Mouse (Mus musculus) embryonic facial prominence, embryonic 15.5 days (tissue): ENCODE results near the gene Kri1. TPM values are rescaled to one million over a fixed set of nuclear protein-coding genes. Genes with fewer than 3 reads are reported as not detected.

Experiments
- ATAC-seq: fragments of 200-750 bp; cut with Nextera tagmentation; 2 replicates; pipeline ENCODE4 v1.8.0; 2017; ENCODE audit warnings: low read depth, moderate TSS enrichment; ENCODE audit not compliant: insufficient number of reproducible peaks, low FRiP score, low TSS enrichment
- H3K27ac ChIP-seq: fragments of 300-500 bp; sonication (generic); replicated peaks from 2 replicates; pipeline ENCODE4 v1.5.1; 2015; ENCODE audit warnings: mild to moderate bottlenecking, inconsistent platforms
- H3K27me3 ChIP-seq: fragments of 300-500 bp; sonication (generic); 2 replicates; pipeline ENCODE4 v1.6.1; 2015; ENCODE audit warnings: inconsistent platforms
- H3K36me3 ChIP-seq: fragments of 300-500 bp; sonication (generic); 2 replicates; pipeline ENCODE4 v1.6.1; 2015; ENCODE audit warnings: mild to moderate bottlenecking, inconsistent platforms
- H3K4me1 ChIP-seq: fragments of 300-500 bp; sonication (generic); 2 replicates; pipeline ENCODE4 v1.6.1; 2015; ENCODE audit warnings: inconsistent platforms
- H3K4me2 ChIP-seq: fragments of 300-500 bp; sonication (generic); replicated peaks from 2 replicates; pipeline ENCODE4 v1.6.1; 2015; ENCODE audit warnings: mild to moderate bottlenecking, inconsistent platforms
- H3K4me3 ChIP-seq: fragments of 300-500 bp; sonication (generic); replicated peaks from 2 replicates; pipeline ENCODE4 v1.5.1; 2015; ENCODE audit warnings: mild to moderate bottlenecking, inconsistent platforms
- H3K9ac ChIP-seq: fragments of 300-500 bp; sonication (generic); 2 replicates; pipeline ENCODE4 v1.6.1; 2015; ENCODE audit warnings: inconsistent platforms
- H3K9me3 ChIP-seq: fragments of 300-500 bp; sonication (generic); replicated peaks from 2 replicates; pipeline ENCODE4 v1.6.1; 2016; ENCODE audit warnings: inconsistent platforms
- WGBS: fragments of 180-500 bp; shearing (Covaris S2); methylation state at CpG from one replicate; pipeline ENCODE4 v1.1.7; 2015; 5-methylcytosine and 5-hydroxymethylcytosine counted together
- polyA plus RNA-seq: library from polyadenylated mRNA; unstranded; fragments of >200 nt; fragmentation: Nextera tagmentation; extraction: Ambion mirVana; gene quantifications from 2 replicates; pipeline ENCODE4 v1.2.1, GENCODE M21; 2015

Gene Kri1
- polyA plus RNA-seq, 1 experiment from 2014 or later = 18.2 TPM

- Histone ChIP-seq H3K27me3 (peaks cover 13% of the 10 kb centered on the region), H3K4me2 (no peak overlapping the region), H3K4me1 (peaks cover 8% of the 10 kb centered on the region), H3K27ac (no peak overlapping the region), H3K9me3 (no peaks in the 10 kb centered on the region), H3K4me3 (no peak overlapping the region), H3K9ac (no peak overlapping the region), H3K36me3 (no peaks in the 10 kb centered on the region)
- 0 out of 2 replicates have a peak, but pooled peaks have one; percentile 12 for ATAC-seq
Measured at GRCm38 (mm10) chr9:21254690-21255089, 33.1 kb downstream of the Kri1 start.

GRCm38 (mm10) chr9:21251116-21251735, 36.5 kb downstream of the Kri1 start:
- Histone ChIP-seq H3K9ac (no peak overlapping the region), H3K36me3 (no peaks in the 10 kb centered on the region), H3K27me3 (peaks cover 43% of the 10 kb centered on the region), H3K9me3 (no peaks in the 10 kb centered on the region), H3K4me2 (0 out of 2 replicates have a peak overlapping the region, but pooled peaks have one; percentile 8), H3K4me1 (peaks cover 18% of the 10 kb centered on the region), H3K4me3 (no peak overlapping the region), H3K27ac (peak overlapping the region; percentile 79)
- ATAC-seq = peak; percentile 52; the same call in 1 of the 2 replicates
- 48% methylated on average over 13 of the region's 13 CpGs for WGBS

GRCm38 (mm10) chr9:21250509-21250908, 37.3 kb downstream of the Kri1 start:
- H3K9me3 ChIP-seq = no peaks in the 10 kb centered on the region
- WGBS = 48% methylated on average over 2 of the region's 2 CpGs
- H3K27me3 ChIP-seq = peaks cover 50% of the 10 kb centered on the region
- H3K36me3 ChIP-seq = no peaks in the 10 kb centered on the region
- peaks cover 18% of the 10 kb centered on the region for H3K4me1 ChIP-seq
- no peak overlapping the region for H3K4me3 ChIP-seq
- no peak overlapping the region for H3K9ac ChIP-seq
- H3K4me2 ChIP-seq = 0 out of 2 replicates have a peak overlapping the region, but pooled peaks have one; percentile 8
- H3K27ac ChIP-seq = peak overlapping the region; percentile 79
- no peak for ATAC-seq

- H3K27ac ChIP-seq = peak overlapping the region; percentile 79
- H3K4me2 ChIP-seq = no peak overlapping the region
- H3K4me3 ChIP-seq = no peak overlapping the region
- H3K9me3 ChIP-seq = no peaks in the 10 kb centered on the region
- 40% methylated on average over 17 of the region's 17 CpGs for WGBS
- H3K4me1 ChIP-seq = peaks cover 23% of the 10 kb centered on the region
- ATAC-seq = peak; percentile 25; the same call in 1 of the 2 replicates
- no peaks in the 10 kb centered on the region for H3K36me3 ChIP-seq
- H3K27me3 ChIP-seq = peaks cover 57% of the 10 kb centered on the region
- H3K9ac ChIP-seq = no peak overlapping the region
Measured at GRCm38 (mm10) chr9:21249629-21250508, 37.9 kb downstream of the Kri1 start.

GRCm38 (mm10) chr9:21248326-21248725, 39.4 kb downstream of the Kri1 start, which contains the start of gene S1pr5:
TSS of gene S1pr5 (minus strand) at chr9:21248443.
- H3K4me3 ChIP-seq = peak within 1 kb of the TSS; percentile 29
- no peak within 1 kb of the TSS for H3K9ac ChIP-seq
- no peaks in the 10 kb centered on the region for H3K9me3 ChIP-seq
- WGBS = 2% methylated on average over 30 of the region's 30 CpGs
- H3K27ac ChIP-seq = no peak within 1 kb of the TSS
- ATAC-seq = no peak
- peaks cover 35% of the 10 kb centered on the region for H3K4me1 ChIP-seq
- peak within 1 kb of the TSS; percentile 50 for H3K4me2 ChIP-seq
- H3K27me3 ChIP-seq = peaks cover 72% of the 10 kb centered on the region
- no peaks in the 10 kb centered on the region for H3K36me3 ChIP-seq

GRCm38 (mm10) chr9:21246342-21246741, 41.4 kb downstream of the Kri1 start:
- H3K9ac ChIP-seq = no peak overlapping the region
- no peak for ATAC-seq
- 90% methylated on average over 1 of the region's 1 CpGs for WGBS
- H3K27ac ChIP-seq = no peak overlapping the region
- no peak overlapping the region for H3K4me2 ChIP-seq
- no peak overlapping the region for H3K4me3 ChIP-seq
- H3K9me3 ChIP-seq = no peaks in the 10 kb centered on the region
- H3K36me3 ChIP-seq = no peaks in the 10 kb centered on the region
- peaks cover 92% of the 10 kb centered on the region for H3K27me3 ChIP-seq
- H3K4me1 ChIP-seq = peaks cover 32% of the 10 kb centered on the region

GRCm38 (mm10) chr9:21245113-21245487, 42.7 kb downstream of the Kri1 start:
- no peaks in the 10 kb centered on the region for H3K9me3 ChIP-seq
- peaks cover 83% of the 10 kb centered on the region for H3K27me3 ChIP-seq
- peak overlapping the region; percentile 18; the same call in 1 of the 2 replicates for H3K9ac ChIP-seq
- H3K4me1 ChIP-seq = peaks cover 27% of the 10 kb centered on the region
- no peaks in the 10 kb centered on the region for H3K36me3 ChIP-seq
- no peak overlapping the region for H3K27ac ChIP-seq
- H3K4me3 ChIP-seq = peak overlapping the region; percentile 44
- peak overlapping the region; percentile 89 for H3K4me2 ChIP-seq
- ATAC-seq = no peak
- 2% methylated on average over 16 of the region's 16 CpGs for WGBS

GRCm38 (mm10) chr9:21244428-21245112, 43.2 kb downstream of the Kri1 start:
- peak overlapping the region; percentile 18 for H3K9ac ChIP-seq
- WGBS = under 1% methylated on average over 72 of the region's 72 CpGs
- ATAC-seq = peak; percentile 27; the same call in 1 of the 2 replicates
- peaks cover 78% of the 10 kb centered on the region for H3K27me3 ChIP-seq
- no peak overlapping the region for H3K27ac ChIP-seq
- peak overlapping the region; percentile 89 for H3K4me2 ChIP-seq
- H3K4me3 ChIP-seq = peak overlapping the region; percentile 44
- H3K36me3 ChIP-seq = no peaks in the 10 kb centered on the region
- H3K4me1 ChIP-seq = peaks cover 29% of the 10 kb centered on the region
- no peaks in the 10 kb centered on the region for H3K9me3 ChIP-seq

- 6% methylated on average over 42 of the region's 42 CpGs for WGBS
- Histone ChIP-seq H3K27me3 (peaks cover 72% of the 10 kb centered on the region), H3K4me1 (peaks cover 33% of the 10 kb centered on the region), H3K27ac (no peak overlapping the region), H3K9me3 (no peaks in the 10 kb centered on the region), H3K4me3 (peak overlapping the region; percentile 44), H3K36me3 (no peaks in the 10 kb centered on the region), H3K4me2 (peak overlapping the region; percentile 89), H3K9ac (peak overlapping the region; percentile 18; the same call in 1 of the 2 replicates)
- ATAC-seq = no peak
Measured at GRCm38 (mm10) chr9:21243826-21244427, 43.8 kb downstream of the Kri1 start.

- no peak overlapping the region for H3K4me3 ChIP-seq
- peaks cover 50% of the 10 kb centered on the region for H3K27me3 ChIP-seq
- H3K9me3 ChIP-seq = no peaks in the 10 kb centered on the region
- no peak overlapping the region for H3K4me2 ChIP-seq
- peaks cover 6% of the 10 kb centered on the region; the same call in 1 of the 2 replicates for H3K36me3 ChIP-seq
- H3K27ac ChIP-seq = no peak overlapping the region
- WGBS = 4% methylated on average over 11 of the region's 11 CpGs
- no peak for ATAC-seq
- H3K9ac ChIP-seq = no peak overlapping the region
- peaks cover 39% of the 10 kb centered on the region for H3K4me1 ChIP-seq
Measured at GRCm38 (mm10) chr9:21241343-21241742, 46.4 kb downstream of the Kri1 start.
